Mouse (Mus musculus) cerebellum, postnatal 36 days (tissue): Measurements from ENCODE around the gene Asphd2.
"Not testable (repeated sequence)": the region's sequence is repeated elsewhere in the genome, so short reads cannot be mapped to it uniquely, and the experiment has no call there.

ENCODE experiments used
- DNase-seq, 2 experiments: peaks; one replicate each; pipeline ENCODE4 v3.0.0; 2021 to 2022; ENCODE audit warnings: mixed read lengths in 2 of 2

The Asphd2 gene

DNA sequence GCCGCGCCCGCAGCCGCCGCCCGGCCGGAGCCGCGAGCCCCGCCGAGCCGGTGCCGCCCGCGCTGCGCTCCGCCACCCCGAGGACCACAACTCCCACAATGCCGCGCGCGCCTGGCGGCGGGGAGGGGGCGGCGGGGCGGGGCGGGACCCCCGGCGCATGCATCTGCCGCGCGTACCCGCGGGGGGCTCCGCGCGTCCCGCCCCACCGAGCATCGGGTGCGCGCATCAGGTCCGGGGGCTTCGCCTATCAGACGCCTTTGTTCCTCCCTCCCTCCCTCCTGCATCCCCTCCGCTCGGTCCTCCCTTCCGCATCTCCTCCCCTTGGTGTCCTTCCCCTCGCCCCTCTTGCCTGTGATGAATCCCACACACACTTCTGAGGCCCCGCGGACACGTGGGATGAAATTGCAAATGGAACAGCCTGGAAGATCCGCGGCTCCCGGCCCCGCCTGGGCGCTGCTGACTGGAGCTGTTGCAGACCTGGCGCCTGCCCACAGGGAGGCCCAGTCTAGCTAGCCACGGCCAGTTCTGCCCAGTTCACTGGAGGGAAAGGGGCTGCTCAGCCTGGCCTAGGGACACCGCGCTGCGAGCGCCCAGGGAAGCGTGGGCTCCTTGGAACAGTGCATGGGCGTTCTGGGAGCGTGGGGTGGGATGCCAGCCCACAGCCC, at the start of gene Asphd2:
Gene Asphd2, minus strand, starts transcription at position 88 of the 665 bp plus-strand sequence.
- DNase-seq, result peak; percentile 70 to 76

DNA sequence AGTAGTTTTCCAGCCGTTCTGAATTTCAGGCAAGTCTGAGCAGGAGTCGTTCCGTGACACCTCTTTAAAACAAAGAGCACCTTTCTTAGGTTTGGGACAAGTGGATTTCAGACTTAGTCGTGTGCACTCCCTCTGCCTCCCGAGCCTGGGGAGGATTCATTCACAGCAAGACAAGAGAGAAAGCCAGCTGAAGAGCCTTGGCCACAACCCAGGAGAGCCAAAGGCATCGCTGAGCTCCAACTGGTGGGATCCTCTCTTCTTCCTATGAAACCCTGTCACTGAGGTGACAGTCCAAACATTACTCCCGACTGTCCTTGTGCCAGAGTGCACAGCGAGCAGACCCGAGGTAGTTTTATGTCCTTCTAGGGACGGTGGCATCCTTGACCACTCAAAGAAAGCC, 43.9 kb upstream of the Asphd2 start:
- no peak for DNase-seq

DNA sequence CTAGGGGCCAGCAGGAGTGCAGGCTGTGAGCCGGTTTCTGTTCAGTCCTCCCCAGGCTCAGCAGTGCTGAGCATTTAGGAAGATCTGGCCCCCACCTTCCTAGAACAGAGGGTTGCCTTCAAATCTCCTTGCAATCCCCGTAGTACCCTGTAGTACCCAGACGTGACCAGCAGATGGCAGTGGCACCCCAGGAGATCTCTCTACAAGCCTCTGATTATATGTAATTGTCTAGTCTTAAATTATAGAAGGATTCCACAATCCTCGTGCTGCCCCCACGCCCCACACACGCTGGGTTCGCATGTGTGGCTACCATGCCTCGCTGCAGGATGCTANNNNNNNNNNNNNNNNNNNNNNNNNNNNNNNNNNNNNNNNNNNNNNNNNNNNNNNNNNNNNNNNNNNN, 38.3 kb upstream of the Asphd2 start:
- DNase-seq, result peak; percentile 85 to 90

DNA sequence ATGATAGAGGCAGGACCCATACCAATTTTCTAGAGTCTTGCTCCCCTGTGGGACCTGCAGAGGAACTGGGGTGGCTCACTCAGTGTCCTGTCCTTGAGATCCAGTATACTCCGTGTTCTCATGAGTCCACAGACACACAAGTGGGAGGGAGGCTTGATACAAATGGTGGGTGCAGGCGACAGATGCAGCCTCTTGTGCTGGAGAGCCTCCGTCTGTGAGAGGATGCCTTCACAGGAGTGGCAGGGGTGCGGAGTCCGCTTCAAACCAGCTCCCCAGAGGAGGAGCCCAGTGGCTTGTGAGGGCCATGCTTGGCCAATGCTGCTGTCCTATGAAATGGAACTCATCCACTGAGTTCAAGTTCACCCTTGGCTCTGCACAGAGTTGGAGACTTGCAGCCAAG, 37.4 kb upstream of the Asphd2 start:
- no peak for DNase-seq

DNA sequence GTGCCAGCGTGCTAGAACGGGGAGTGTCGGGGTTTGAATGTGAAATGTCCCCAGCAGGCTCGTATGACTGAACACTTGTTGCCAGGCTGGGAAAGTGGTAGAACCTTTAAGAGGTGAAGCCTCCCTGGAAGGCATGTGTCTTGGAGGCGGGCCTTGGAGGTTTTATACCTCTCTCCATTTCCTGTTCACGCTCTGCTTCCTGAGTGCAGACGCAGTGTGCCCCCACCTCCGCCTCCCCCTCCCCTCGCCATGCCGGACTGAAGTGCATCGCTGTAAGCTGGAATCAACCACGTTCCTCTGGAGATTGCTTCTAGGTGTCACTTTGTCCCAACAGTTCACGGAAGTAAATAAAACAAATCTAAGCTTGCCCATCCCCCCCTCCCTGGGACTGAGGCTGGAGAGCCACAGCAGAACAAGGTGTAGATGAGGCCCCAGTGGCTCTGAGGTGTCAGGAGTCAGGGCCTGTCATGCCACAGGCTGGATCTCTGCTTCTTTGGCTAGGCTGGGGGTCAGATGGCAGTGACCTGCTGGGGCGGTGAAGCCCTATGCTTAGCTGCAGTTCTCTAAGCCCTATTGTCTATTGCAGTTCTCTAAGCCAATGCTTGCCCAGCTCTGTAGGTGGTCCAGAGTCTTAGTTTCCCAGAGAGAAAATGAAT, 36.6 kb upstream of the Asphd2 start:
- DNase-seq, result no peak

DNA sequence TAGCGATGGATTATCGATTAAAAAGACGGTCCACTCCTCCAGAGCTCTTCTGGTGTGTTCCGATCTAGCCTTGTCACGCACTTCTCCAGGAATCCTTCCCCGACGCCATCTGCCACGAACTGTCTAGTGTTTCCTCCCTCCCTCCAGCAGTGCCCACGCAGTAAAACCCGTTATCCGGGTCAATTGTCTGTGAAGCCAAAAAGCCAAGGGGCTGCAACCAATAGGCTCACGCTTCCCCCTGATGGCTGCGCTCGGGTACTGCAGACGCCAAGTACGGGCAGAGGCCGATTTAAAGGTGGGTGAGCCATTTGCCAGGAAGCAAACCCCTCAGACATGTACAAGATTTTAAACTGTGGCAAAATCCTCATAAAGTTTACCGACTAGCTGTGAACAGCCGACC, 34.3 kb upstream of the Asphd2 start:
- peak; percentile 75 to 78 for DNase-seq

DNA sequence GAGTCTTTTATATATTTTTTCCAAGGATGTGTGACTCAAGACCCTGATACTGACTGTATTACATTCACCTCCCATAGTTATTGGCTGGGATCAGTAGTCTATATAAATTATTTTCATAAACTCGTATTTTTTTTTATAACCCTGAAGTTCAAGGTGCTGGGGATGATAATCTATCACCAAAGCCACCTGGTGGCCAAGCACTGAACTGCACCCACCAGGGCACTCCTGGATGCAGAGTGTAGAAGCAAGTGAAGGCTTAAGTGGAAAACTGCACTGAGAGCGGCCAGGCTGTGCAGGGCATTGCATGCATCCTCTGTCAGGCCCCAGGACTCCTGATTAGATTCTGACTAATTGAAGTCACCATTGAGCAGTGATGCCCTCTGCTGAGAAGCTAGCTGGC, 32.6 kb upstream of the Asphd2 start:
- peak; percentile 81 to 83 for DNase-seq

DNA sequence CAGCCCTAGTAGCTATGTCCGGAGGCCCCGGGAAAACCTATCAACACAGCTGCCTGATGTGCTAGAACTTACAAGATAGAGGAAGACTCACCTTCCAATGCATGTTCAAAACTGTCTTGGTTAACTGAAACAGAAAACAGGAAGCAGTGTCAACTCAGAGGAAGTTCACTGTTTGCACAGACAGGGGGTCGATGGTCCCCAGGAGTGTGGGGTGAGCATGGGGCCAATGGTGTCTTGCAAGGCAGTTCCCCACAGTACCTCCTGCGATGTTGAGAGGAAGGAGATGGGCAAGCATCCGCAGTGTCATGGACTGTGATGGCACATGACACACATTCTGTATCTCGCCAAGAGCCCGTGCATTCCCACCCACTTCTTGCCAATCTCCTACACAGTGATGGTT, 32.0 kb upstream of the Asphd2 start:
- peak in 1 of 2 experiments; percentile 1 for DNase-seq

DNA sequence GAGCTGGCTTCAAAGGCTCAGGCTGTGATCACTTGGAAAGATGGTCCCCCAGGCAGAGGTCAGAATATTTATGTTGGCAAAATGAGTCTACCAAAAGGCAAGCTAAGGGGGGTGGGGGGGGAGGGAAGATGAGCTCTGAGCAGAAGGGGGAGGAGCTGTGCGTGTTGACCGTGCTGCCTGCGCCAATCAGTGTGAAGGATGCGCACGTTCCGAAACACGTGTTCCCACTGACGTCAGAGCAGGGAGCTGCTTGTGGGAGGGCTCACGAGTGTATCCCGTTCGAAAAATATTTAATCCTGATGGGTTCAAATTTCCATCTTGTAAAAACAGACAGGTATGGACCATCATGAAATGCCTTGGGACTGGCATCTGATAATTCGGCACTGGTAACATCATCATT, 24.9 kb upstream of the Asphd2 start:
- DNase-seq, result no peak

DNA sequence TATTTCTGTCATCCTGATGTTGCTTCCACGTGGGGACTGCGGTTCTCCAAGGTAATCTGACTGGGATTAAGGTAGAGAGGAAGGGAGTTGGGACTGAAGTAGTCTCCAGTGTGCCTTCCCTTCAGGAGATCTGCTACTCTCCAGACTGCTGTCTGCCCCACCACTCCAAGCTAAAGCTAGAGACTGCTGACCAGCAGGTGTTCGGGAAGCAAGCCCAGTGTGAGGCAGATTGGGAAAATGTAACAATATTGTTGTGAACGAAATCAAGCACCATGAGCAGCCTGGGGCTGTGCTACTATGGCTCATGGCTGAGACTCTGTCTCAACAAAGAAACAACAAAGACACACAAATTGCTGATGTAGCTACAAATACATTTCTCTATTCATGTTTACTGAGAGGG, 23.4 kb upstream of the Asphd2 start:
- peak; percentile 64 to 70 for DNase-seq

DNA sequence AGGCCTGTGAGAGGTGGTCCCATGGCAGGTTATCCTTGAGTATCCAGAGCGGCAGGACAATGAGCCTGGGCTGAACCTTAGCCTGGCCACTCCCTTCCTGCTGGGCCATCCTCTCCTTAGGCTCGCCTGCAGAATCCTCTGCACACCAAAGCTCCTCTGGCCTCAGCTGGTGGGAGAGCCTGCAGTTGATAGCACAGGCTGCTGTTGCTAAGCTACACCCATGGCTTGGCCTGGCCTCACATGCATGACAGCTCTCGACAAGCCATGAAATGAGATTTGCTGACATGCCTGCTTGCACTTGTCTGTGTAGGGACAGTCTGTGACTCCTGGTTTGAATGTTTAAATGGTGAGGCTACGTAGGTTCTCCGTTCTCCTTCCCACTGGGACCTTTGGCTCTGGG, 22.0 kb upstream of the Asphd2 start:
- no peak for DNase-seq

DNA sequence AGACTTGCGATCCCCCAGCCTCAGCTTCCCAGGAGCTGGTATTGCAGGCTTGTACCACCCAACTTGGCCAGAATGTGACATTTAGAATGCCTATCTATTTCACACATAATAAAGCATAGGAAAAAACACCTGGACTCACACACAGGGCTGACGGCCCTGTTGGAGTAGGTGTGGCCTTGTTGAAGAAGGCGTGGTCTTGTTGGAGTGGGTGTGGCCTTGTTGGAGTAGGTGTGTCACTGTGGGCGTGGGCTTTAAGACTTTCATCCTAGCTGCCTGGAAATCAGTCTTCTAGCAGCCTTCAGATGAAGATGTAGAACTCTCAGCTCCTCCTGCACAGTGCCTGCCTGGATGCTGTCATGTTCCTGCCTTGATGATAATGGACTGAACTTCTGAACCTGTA, 18.1 kb upstream of the Asphd2 start:
- DNase-seq, result not testable (repeated sequence)

DNA sequence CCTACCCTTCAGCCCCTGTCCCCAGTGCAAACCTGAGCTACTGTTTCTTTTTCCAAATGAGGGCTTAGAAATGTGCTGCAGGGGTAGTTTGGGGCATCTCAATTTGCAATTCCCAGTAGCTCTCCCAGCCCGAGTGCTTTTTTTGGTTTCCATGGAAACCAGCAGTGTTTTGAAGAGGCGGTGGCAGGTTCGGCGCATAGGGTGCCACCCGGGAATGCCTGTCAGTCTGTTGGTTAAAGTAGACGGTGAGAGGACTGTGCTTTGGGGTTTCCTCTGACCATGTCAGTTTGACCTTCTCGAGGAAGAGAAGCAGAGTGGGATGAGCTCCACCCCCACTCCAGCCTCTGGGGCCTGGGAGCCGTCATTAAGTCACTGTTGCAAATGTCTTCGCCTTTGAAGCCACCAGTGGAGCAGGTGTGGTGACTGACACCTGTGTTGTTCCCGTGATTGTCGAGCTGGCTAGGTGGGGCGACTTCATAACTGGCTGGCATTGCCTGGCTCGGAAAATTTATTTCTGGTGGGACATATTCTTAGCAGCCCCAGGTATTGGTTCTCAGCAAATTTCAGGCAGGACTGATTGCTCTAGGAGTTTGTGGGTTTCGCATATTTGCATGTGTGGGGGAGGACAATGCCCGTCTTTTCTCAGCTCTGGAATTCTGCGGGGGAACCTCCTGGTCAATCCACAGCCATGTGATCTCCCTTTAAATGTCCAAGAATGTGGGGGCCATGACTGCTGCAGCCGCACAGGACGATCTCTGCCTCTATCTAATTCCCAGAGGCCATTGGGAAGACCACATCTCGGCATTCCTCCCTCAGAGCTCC, 17.1 kb upstream of the Asphd2 start:
- no peak for DNase-seq

DNA sequence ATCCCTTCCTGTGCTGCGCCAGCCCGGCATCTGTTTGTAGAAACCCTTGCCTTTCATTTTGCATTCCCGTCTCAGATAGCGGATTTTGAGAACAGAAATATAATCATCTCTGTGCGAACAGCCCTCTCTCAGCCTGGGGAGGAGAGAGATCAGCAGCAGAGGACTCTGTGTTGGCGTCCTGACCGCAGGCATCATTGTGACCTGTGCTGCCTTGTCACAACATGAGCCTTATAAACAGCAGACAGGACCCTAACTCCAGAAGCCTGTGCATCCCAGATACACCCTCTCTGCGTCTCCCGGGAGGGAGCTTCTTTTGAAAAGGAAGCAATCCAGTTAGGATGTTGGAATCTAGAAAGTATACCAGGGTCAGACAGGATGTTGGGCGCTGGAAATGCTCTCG, 16.4 kb upstream of the Asphd2 start:
- no peak for DNase-seq

DNA sequence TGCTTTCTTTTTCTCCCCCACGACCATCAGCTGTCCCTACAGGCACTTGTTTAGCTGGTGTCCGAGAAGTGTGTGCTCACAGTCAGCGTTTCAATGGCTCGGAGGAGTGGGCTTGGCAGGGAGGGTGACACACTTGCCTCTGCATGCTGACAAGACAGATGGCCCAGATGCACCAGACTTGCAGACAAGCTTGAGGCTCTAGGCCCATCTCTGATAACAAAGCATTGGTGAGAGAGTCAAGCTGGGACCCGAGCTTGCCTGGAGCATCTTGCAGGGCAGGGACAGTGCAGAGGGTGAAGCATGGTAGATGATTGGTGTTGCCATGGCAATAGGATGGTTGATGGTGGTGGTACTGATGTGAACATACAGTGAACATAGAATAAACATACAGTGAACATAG, 14.6 kb upstream of the Asphd2 start:
- no peak for DNase-seq

DNA sequence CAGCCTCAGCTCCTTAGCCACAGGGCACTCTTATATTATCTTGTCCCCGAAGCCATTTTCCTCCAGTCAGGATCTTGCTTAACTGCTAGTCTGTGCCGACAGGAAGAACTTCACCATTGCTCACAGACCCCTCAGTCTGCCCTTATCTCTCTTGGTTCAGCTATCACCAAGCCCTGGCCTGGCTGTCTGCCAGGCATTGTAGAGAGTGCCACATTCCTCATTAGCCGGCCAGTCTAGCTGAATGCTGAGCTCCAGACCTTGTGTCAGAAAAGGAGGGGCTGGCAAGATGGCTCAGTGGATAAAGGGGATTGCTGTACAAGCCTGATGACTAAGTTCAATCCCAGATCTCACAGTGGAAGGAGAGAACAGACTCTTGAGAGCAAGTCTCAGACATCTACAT, 11.4 kb upstream of the Asphd2 start:
- DNase-seq, result no peak

DNA sequence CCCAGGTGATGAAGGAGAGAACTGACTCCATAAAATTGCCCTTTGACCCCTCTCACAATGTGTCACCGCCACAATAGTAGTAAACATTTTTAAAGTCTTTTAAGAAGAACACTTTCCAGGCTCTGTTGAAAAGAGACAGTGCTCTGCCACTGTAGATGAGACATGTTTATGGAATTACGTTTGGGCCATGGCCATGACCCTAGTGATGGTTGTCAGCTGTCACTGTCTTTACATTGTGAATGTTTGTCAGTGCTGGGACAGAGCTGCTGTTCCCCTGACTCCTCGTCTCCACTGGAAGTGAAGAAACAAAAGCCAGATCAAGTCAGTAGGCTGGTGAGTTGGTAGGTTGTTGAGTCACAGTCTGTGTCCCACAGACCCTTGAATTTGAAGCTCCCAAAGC, 7.8 kb upstream of the Asphd2 start:
- DNase-seq, result no peak

DNA sequence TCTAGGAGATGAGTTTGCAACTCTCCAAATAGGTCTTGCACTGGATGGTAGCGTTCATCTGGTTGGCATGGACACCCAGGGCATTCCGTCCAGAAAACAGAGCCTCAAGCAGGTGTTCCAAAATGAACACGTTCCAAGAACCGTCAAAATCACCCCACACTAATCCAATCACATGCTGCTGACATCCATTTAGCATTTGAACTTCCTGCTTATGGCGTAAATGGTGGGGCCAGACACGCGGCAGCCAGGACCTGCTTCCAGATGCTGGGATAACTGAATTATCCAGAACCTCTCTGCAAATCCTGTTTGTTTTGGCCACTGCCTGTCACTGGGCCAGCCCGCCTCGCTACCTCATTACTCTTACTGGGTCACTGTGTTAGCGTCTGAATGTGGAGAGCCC, 4.6 kb upstream of the Asphd2 start:
- no peak for DNase-seq

DNA sequence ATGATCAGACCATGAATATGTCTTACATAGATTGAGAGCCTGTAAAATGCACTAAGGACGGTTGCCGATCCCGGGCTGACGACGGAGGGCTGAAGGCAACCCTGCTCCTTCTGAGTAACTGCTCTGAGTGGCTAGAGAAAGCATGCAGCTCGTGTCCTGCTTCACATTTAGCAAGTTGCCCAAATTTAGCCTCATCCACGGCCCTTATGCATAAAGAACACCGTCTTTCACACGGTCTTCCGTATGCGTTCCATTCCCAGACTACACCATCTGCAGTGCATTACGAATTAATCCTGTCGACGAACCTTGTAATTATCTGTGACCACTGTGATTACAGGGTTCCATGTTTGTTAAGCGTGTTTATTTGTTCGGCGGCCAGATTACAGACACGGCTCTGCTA, 1.4 kb upstream of the Asphd2 start:
- no peak for DNase-seq

DNA sequence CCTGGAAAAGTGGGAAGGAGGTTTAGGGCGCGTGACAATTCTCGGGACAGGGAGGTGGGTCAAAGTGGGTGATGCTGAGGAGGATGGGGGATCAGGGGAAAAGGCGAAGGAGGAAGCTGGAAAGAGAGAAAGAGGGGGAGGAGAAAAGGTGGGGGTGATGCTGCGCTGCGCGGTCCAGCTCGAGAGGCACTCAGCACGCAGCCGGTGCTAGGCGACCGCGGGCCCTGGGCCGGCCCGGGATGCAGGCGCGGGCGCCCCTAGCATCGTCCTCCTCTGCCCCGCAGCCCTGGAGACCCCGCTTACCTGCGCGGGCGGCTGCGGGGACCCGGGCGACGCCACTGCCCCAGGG, 277 bp downstream of the Asphd2 start:
- DNase-seq, result no peak

DNA sequence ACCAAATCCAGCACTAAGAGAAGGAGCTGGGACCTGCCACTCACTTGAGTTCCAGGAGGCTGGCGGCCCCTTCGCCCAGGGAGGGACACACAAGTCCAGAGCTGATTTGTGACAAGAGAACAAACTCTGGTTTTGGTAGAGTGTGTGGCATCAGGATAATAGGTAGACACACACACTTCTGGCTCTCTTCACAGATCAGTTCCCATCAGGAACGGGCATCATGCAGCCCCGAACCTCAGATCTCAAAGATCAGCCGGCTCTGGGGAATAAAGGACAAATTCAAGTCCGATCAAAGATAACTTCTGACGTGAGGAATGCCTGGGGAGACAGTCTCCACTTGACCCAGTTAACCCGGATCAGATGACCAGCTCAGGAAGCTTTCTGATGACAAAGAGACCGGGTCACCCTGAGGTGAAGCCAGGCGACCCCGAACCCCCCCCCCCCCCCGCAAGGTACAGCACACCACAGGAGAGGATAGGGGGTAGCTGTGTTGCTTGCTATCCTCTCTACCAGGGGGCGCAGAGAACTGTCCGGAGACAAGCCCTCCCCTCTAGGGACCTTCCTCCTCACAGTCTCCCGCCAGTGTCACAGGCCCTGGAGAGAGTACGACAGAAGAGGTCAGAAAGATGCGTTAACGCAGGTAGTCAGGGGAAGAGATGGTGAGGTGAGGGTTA, 788 bp downstream of the Asphd2 start:
- DNase-seq, result no peak

DNA sequence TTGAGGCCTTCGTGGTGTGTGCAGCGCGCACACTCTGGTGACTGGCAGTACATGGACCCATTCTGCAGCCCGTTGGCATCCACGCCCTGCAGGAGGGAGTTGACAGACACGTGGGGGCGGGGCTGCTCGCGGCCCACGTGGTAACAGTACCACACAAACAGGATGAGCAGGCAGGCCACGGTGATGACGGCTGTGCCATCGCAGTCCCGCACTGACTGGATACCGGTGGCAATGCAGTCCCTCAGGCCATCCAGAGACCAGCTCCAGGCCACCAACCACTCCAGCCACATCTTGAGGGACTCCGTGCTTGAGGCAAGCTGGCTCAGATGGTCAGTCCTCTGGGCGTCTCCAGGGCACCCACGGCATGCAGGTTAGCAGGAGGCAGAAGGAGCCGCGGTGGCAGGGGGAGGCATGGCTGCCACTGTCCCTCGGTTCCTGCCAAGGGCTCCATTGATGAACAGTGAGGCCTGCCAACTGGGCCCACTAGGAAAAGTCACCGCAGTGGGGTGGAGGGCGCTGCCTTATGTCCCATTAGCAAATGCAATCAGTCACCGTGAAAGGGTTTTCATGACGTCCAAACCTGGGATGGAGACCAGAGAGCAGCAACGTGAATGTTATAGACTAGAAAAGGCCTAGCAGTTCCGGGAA, 2.9 kb downstream of the Asphd2 start:
- no peak for DNase-seq

DNA sequence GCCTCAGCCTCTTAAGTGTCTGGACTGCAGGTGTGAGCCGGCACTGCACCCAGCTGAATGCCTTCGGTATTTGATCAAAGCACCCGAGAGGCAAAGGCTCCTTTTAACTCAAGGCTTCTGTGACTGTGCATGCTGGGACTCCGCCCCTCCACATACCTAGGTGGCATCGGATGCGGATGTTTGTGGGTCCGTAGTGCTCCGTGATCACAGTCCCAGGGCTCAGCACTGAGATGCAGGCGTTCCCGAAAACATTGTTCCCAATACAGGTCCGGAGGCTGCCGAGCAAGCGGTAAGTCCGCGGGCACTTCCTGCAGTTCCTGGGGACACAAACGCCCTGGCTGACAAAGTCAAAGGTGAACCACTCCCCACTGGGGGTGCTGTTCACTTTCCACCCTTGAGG, 3.7 kb downstream of the Asphd2 start:
- DNase-seq, result no peak
